In genomic region chr2:118901175-118902031, GRCm38 (mm10) we compare ENCODE assay signal across 8 mouse cellular contexts. TPM values are rescaled to one million over a fixed set of nuclear protein-coding genes. Genes with fewer than 3 reads are reported as not detected.
A peak's percentile ranks its signal among the peaks of the same experiment; 100 is the strongest.
DNase-seq lines count a peak whose midpoint lies in the region; ATAC-seq lines count a peak whose summit lies in the region.

No protein-coding gene starts in this region.

- DNase-seq in R1 (ENCODE audit: low read depth, low spot score) = peak; percentile 91
- DNase-seq in cerebellum, postnatal 25 days = peak; percentile 98 to 99
- peak; percentile 89 to 95 for DNase-seq in frontal cortex, postnatal 25 days (ENCODE audit: low spot score in 2 of 2)
- DNase-seq in hindbrain, embryonic 14.5 days (ENCODE audit: low spot score) = peak; percentile 94
- peak; percentile 95 for DNase-seq in left cerebral cortex, adult 11 months (ENCODE audit: low spot score)
- DNase-seq in lung, postnatal 4 days = peak; percentile 98 to 99
- DNase-seq in retina, postnatal 7 days (ENCODE audit: low read depth, low spot score) = peak; percentile 87
- peak; percentile 98 for DNase-seq in urinary bladder, adult 2 months (ENCODE audit: low spot score)

- H3K9me3 ChIP-seq in hindbrain, embryonic 14.5 days (ENCODE audit: control insufficient read depth, low read length) = no peaks in the 10 kb centered on the region

- peaks cover 58% of the 10 kb centered on the region for H3K4me1 ChIP-seq in hindbrain, embryonic 14.5 days (replicated peaks; ENCODE audit: control insufficient read depth, insufficient read depth, low read length)

- H3K9ac ChIP-seq in hindbrain, embryonic 14.5 days = peak overlapping the region; percentile 86

- 1% methylated on average over 80 of the region's 120 CpGs for WGBS in hindbrain, embryonic 14.5 days

- peak overlapping the region; percentile 96 for H3K4me2 ChIP-seq in hindbrain, embryonic 14.5 days (replicated peaks)

- H3K36me3 ChIP-seq in hindbrain, embryonic 14.5 days (replicated peaks; ENCODE audit: control insufficient read depth, insufficient read depth) = no peaks in the 10 kb centered on the region

- H3K27me3 ChIP-seq in hindbrain, embryonic 14.5 days (ENCODE audit: control insufficient read depth, insufficient read depth, low read length) = peaks cover 44% of the 10 kb centered on the region

- peak; percentile 93 for ATAC-seq in hindbrain, embryonic 14.5 days (ENCODE audit: low FRiP score)

- peak overlapping the region; percentile 89 for H3K27ac ChIP-seq in hindbrain, embryonic 14.5 days

- H3K4me3 ChIP-seq in hindbrain, embryonic 14.5 days (replicated peaks; ENCODE audit: low read length) = peak overlapping the region; percentile 90

RNA-seq across cellular contexts. Expression of gene Bahd1, which starts 1.2 kb away (rescaled TPM):
- 2.0 and 2.7 TPM in 2 replicates for polyA plus RNA-seq in hindbrain, embryonic 14.5 days (2014; fragmentation: Nextera tagmentation; extraction: Ambion mirVana)
- polyA plus RNA-seq in urinary bladder, adult 2 months (2012; rRNA removed) = 10.2 and 12.4 TPM in 2 replicates

RNA-seq across cellular contexts. Expression of gene Chst14, which starts 24.9 kb away (rescaled TPM):
- polyA plus RNA-seq in hindbrain, embryonic 14.5 days (2014; fragmentation: Nextera tagmentation; extraction: Ambion mirVana) = 7.7 and 8.7 TPM in 2 replicates
- polyA plus RNA-seq in urinary bladder, adult 2 months (2012; rRNA removed) = 19.9 and 20.7 TPM in 2 replicates

RNA-seq across cellular contexts. Expression of gene Ivd, which starts 39.6 kb away (rescaled TPM):
- 36.4 and 38.1 TPM in 2 replicates for polyA plus RNA-seq in hindbrain, embryonic 14.5 days (2014; fragmentation: Nextera tagmentation; extraction: Ambion mirVana)
- 87.1 and 91.2 TPM in 2 replicates for polyA plus RNA-seq in urinary bladder, adult 2 months (2012; rRNA removed)

Comparison
In these comparisons a context has a peak if more than half of its experiments do, and no peak if none do; other contexts are left out.
1. Peak in every context shown above with its lines: DNase-seq, ATAC-seq, H3K4me3 ChIP-seq and H3K27ac ChIP-seq.